Mouse (Mus musculus): ENCODE data around the gene Brwd3. TPM values are rescaled to one million over a fixed set of nuclear protein-coding genes. Genes with fewer than 3 reads are reported as not detected.

Gene Brwd3
- total RNA-seq, 2 experiments from 2014 or later = 6.9 to 12.6 TPM

Other genes starting within 250 kb of the Brwd3 start
- not detected in 2 replicates for gene Gm379, start 169.5 kb downstream of the Brwd3 start, total RNA-seq (2015)
- gene Gm379, start 169.5 kb downstream of the Brwd3 start, total RNA-seq (2017) = not detected in 2 replicates
- 40.6 and 44.6 TPM in 2 replicates for gene Hmgn5, start 179.0 kb upstream of the Brwd3 start, total RNA-seq (2015)
- 19.8 and 20.7 TPM in 2 replicates for gene Hmgn5, start 179.0 kb upstream of the Brwd3 start, total RNA-seq (2017)